Mouse (Mus musculus) myocyte (in vitro differentiated cells): ENCODE measurements around the gene Cd46. TPM values are rescaled to one million over a fixed set of nuclear protein-coding genes. Genes with fewer than 3 reads are reported as not detected.

ENCODE experiments used
- H3K27me3 ChIP-seq: one replicate; pipeline ENCODE4 v1.6.1; 2011; ENCODE audit not compliant: control insufficient read depth, insufficient read depth, insufficient read length
- H3K36me3 ChIP-seq: one replicate; pipeline ENCODE4 v1.6.1; 2011; ENCODE audit not compliant: control insufficient read depth, insufficient read depth
- H3K4me2 ChIP-seq: one replicate; pipeline ENCODE4 v1.6.1; 2011; ENCODE audit warnings: low read depth, control low read depth
- H3K4me3 ChIP-seq: one replicate; pipeline ENCODE4 v1.5.1; 2011; ENCODE audit warnings: mild to moderate bottlenecking, control low read depth, moderate library complexity
- H3K79me2 ChIP-seq: one replicate; pipeline ENCODE4 v1.6.1; 2011; ENCODE audit not compliant: control insufficient read depth, insufficient read depth
- H3ac ChIP-seq: one replicate; pipeline ENCODE4 v1.6.1; 2011; ENCODE audit not compliant: control insufficient read depth, insufficient read length
- CEBPB ChIP-seq: IDR thresholded peaks from 2 replicates; pipeline ENCODE4 v1.6.1; 2011; ENCODE audit warnings: mild to moderate bottlenecking, moderate library complexity; ENCODE audit not compliant: poor library complexity, insufficient read depth, severe bottlenecking
- E2F4 ChIP-seq: IDR thresholded peaks from one replicate; pipeline ENCODE4 v1.6.1; 2011; ENCODE audit warnings: mild to moderate bottlenecking, control low read depth, moderate library complexity; ENCODE audit not compliant: insufficient read depth
- MAX ChIP-seq: IDR thresholded peaks from one replicate; pipeline ENCODE4 v1.6.1; 2011; ENCODE audit warnings: low read depth, mild to moderate bottlenecking, control low read depth
- MYOD1 ChIP-seq, 3 experiments: IDR thresholded peaks; one replicate each; pipeline ENCODE4 v1.6.1; 2011; ENCODE audit warnings: control low read depth in 2 of 3, low read depth in 2 of 3, mild to moderate bottlenecking in 2 of 3, moderate library complexity in 1 of 3; ENCODE audit not compliant: insufficient read length in 2 of 3, control insufficient read depth in 1 of 3
- MYOG ChIP-seq, 3 experiments: IDR thresholded peaks; one replicate each; pipeline ENCODE4 v1.6.1; 2011; ENCODE audit warnings: control low read depth in 2 of 3, low read depth in 2 of 3, mild to moderate bottlenecking in 2 of 3; ENCODE audit not compliant: insufficient read length in 2 of 3, control insufficient read depth in 1 of 3, insufficient read depth in 1 of 3
- POLR2A ChIP-seq: IDR thresholded peaks from one replicate; pipeline ENCODE4 v1.6.1; 2011; ENCODE audit warnings: low read depth, mild to moderate bottlenecking, control low read depth, moderate library complexity; ENCODE audit not compliant: insufficient read length
- POLR2AphosphoS2 ChIP-seq: IDR thresholded peaks from one replicate; pipeline ENCODE4 v1.6.1; 2011; ENCODE audit warnings: low read depth, control low read depth; ENCODE audit not compliant: insufficient read length
- REST ChIP-seq: IDR thresholded peaks from one replicate; pipeline ENCODE4 v1.6.1; 2011; ENCODE audit warnings: mild to moderate bottlenecking, control low read depth, moderate library complexity; ENCODE audit not compliant: insufficient read depth, insufficient read length
- SRF ChIP-seq: IDR thresholded peaks from one replicate; pipeline ENCODE4 v1.6.1; 2011; ENCODE audit warnings: low read depth; ENCODE audit not compliant: control insufficient read depth, insufficient read length
- TCF12 ChIP-seq: IDR thresholded peaks from one replicate; pipeline ENCODE4 v1.6.1; 2011; ENCODE audit warnings: mild to moderate bottlenecking, control low read depth; ENCODE audit not compliant: poor library complexity, insufficient read depth, severe bottlenecking
- TCF3 ChIP-seq: IDR thresholded peaks from one replicate; pipeline ENCODE4 v1.6.1; 2011; ENCODE audit warnings: low read depth, control low read depth; ENCODE audit not compliant: insufficient read length
- USF1 ChIP-seq: IDR thresholded peaks from one replicate; pipeline ENCODE4 v1.6.1; 2011; ENCODE audit warnings: low read depth, mild to moderate bottlenecking, control low read depth, moderate library complexity
- polyA plus RNA-seq: library from polyadenylated mRNA; unstranded; fragments of >200 nt; fragmentation: generic; extraction: Trizol; gene quantifications from one replicate; pipeline ENCODE4 v1.2.1, GENCODE M21; 2012; ENCODE audit warnings: missing spikeins

Cd46 gene
- polyA plus RNA-seq, 1 experiment = 0.13 TPM

- Histone ChIP-seq H3K79me2 (no peaks in the 10 kb centered on the region), H3K36me3 (peaks cover 11% of the 10 kb centered on the region), H3K4me2 (peak overlapping the region; percentile 70), H3ac (no peak overlapping the region), H3K4me3 (peak overlapping the region; percentile 9), H3K27me3 (no peaks in the 10 kb centered on the region)
- TF ChIP-seq MAX (no peak), E2F4 (no peak), POLR2AphosphoS2 (no peak), MYOD1 (IDR thresholded peaks at IDR 0.05; ENCODE audit: control insufficient read depth in 1 of 3, insufficient read length in 2 of 3, low read depth in 2 of 3) (no peak), CEBPB (no peak), MYOG (IDR thresholded peaks at IDR 0.05; ENCODE audit: control insufficient read depth in 1 of 3, insufficient read depth in 1 of 3, insufficient read length in 2 of 3, low read depth in 2 of 3) (no peak), USF1 (no peak), POLR2A (no peak)
Observed at GRCm38 (mm10) chr1:195091699-195092219, 290 bp downstream of the Cd46 start.

- H3K36me3 ChIP-seq = no peaks in the 10 kb centered on the region
- H3K27me3 ChIP-seq = no peaks in the 10 kb centered on the region
- no peaks in the 10 kb centered on the region for H3K79me2 ChIP-seq
- H3ac ChIP-seq = no peak overlapping the region
- H3K4me2 ChIP-seq = no peak overlapping the region
- H3K4me3 ChIP-seq = no peak overlapping the region
- no peak for TF ChIP-seq MAX
Observed at GRCm38 (mm10) chr1:195082142-195082541, 9.9 kb downstream of the Cd46 start.

- Histone ChIP-seq H3K36me3 (no peaks in the 10 kb centered on the region), H3K4me2 (no peak overlapping the region), H3K4me3 (no peak overlapping the region), H3K79me2 (no peaks in the 10 kb centered on the region), H3ac (no peak overlapping the region), H3K27me3 (no peaks in the 10 kb centered on the region)
- no peak for TF ChIP-seq MYOD1 (IDR thresholded peaks at IDR 0.05; ENCODE audit: control insufficient read depth in 1 of 3, insufficient read length in 2 of 3, low read depth in 2 of 3)
- TF ChIP-seq USF1 = no peak
- TF ChIP-seq CEBPB = no peak
- TF ChIP-seq REST = no peak
- no peak for TF ChIP-seq E2F4
- no peak for TF ChIP-seq TCF12
Observed at GRCm38 (mm10) chr1:195040437-195040836, 51.6 kb downstream of the Cd46 start.

DNA sequence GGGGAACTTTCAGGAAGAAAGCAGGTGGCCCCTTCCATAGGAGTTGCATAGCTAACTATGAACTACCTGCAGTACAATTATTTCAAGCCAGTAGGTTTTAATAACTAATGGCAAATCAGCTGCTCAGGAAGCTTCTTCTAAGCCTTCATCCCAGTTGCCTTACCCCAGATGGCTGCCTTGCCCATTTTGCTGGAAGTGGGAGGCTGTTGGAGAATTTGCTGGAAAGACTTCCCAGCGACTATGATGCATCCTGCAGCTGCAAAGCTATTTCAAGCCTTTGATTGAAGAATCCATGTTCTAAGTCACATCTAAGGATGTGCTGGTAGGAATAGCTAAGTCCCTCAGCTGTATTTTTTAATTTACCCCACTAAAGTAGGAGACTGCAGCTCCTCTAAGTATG lies 53.7 kb downstream of the Cd46 start:
- Histone ChIP-seq H3K4me2 (no peak overlapping the region), H3K79me2 (no peaks in the 10 kb centered on the region), H3K27me3 (no peaks in the 10 kb centered on the region), H3K36me3 (no peaks in the 10 kb centered on the region), H3K4me3 (no peak overlapping the region), H3ac (no peak overlapping the region)
- TF ChIP-seq USF1 (no peak), TCF3 (no peak), E2F4 (no peak), MYOG (IDR thresholded peaks at IDR 0.05; ENCODE audit: control insufficient read depth in 1 of 3, insufficient read depth in 1 of 3, insufficient read length in 2 of 3, low read depth in 2 of 3) (no peak), SRF (no peak), CEBPB (no peak), MAX (no peak), TCF12 (no peak), POLR2A (no peak), MYOD1 (IDR thresholded peaks at IDR 0.05; ENCODE audit: control insufficient read depth in 1 of 3, insufficient read length in 2 of 3, low read depth in 2 of 3) (no peak), POLR2AphosphoS2 (no peak), REST (no peak)

DNA sequence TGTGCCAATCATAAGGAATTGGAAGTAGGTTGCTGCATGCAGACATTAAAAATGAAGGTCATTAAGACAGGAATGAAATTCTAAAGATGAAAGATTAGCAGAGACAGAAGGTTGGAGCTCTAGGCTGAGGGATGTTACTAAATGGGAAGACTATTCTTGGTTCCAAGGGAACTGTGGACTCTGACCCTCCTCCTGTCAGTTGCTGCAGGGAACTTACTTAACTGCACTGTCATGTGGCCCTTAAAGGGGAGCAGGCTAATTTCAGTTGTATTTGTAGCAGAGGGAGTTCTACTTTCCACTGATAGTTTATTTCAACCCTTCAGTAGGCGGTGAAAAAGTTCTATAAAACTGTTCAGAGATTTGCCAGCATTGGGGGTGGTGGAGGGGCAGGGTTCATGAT lies 54.1 kb downstream of the Cd46 start:
- Histone ChIP-seq H3K4me3 (no peak overlapping the region), H3K36me3 (no peaks in the 10 kb centered on the region), H3K79me2 (no peaks in the 10 kb centered on the region), H3K27me3 (no peaks in the 10 kb centered on the region), H3ac (no peak overlapping the region), H3K4me2 (no peak overlapping the region)
- TF ChIP-seq CEBPB (no peak), TCF3 (no peak), MYOD1 (IDR thresholded peaks at IDR 0.05; ENCODE audit: control insufficient read depth in 1 of 3, insufficient read length in 2 of 3, low read depth in 2 of 3) (no peak)

DNA sequence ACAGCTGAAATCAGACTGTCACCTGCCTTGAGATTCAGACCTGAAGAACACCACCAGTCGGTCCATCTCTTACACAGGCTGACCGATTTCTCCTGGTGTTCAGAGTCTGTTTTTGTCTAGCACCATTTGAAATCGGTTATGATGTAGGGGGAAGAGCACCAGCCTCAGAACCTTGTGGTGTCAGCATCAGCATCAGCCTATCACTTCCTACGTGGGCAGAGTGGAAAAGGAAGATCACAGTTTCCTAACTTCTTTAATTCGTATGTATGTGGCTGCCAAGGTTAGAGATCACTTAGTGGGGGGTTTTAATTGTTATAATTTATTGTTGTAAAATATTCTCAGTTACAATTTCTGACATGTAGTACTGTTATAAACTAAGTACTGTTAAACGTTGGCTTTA lies 54.6 kb downstream of the Cd46 start:
- no peaks in the 10 kb centered on the region for H3K27me3 ChIP-seq
- no peak overlapping the region for H3K4me3 ChIP-seq
- TF ChIP-seq POLR2AphosphoS2 = no peak
- TF ChIP-seq USF1 = no peak
- TF ChIP-seq SRF = no peak
- TF ChIP-seq MYOG (IDR thresholded peaks at IDR 0.05; ENCODE audit: control insufficient read depth in 1 of 3, insufficient read depth in 1 of 3, insufficient read length in 2 of 3, low read depth in 2 of 3) = no peak
- TF ChIP-seq POLR2A = no peak
- TF ChIP-seq E2F4 = no peak
- TF ChIP-seq MAX = no peak
- no peak for TF ChIP-seq TCF3
- H3ac ChIP-seq = no peak overlapping the region
- H3K79me2 ChIP-seq = no peaks in the 10 kb centered on the region
- no peaks in the 10 kb centered on the region for H3K36me3 ChIP-seq
- no peak overlapping the region for H3K4me2 ChIP-seq
